Mouse (Mus musculus) forebrain, embryonic 14.5 days (tissue): ENCODE results near the gene Atad2b. TPM values are rescaled to one million over a fixed set of nuclear protein-coding genes. Genes with fewer than 3 reads are reported as not detected.

Experiments used
- ATAC-seq: fragments of 200-750 bp; cut with Nextera tagmentation; 2 replicates; pipeline ENCODE4 v1.8.0; 2017; ENCODE audit warnings: mild to moderate bottlenecking, moderate library complexity
- DNase-seq: peaks from one replicate; pipeline ENCODE4 v3.0.0-alpha.2; 2015; ENCODE audit warnings: low spot score
- H3K27ac ChIP-seq: fragments of 300-500 bp; sonication (generic); 2 replicates; pipeline ENCODE4 v1.5.1; 2014; ENCODE audit warnings: low read depth, mild to moderate bottlenecking, control low read depth, low read length, moderate library complexity
- H3K27me3 ChIP-seq: fragments of 300-500 bp; sonication (generic); replicated peaks from 2 replicates; pipeline ENCODE4 v1.6.1; 2014; ENCODE audit warnings: low read length, control low read depth, mixed read lengths; ENCODE audit not compliant: control insufficient read depth, insufficient read depth
- H3K36me3 ChIP-seq: fragments of 300-500 bp; sonication (generic); 2 replicates; pipeline ENCODE4 v1.6.1; 2014; ENCODE audit warnings: low read length, control low read depth; ENCODE audit not compliant: control insufficient read depth, insufficient read depth
- H3K4me1 ChIP-seq: fragments of 300-500 bp; sonication (generic); 2 replicates; pipeline ENCODE4 v1.6.1; 2014; ENCODE audit warnings: antibody characterized with exemption, low read length, control low read depth; ENCODE audit not compliant: control insufficient read depth, insufficient read depth
- H3K4me2 ChIP-seq: fragments of 300-500 bp; sonication (generic); 2 replicates; pipeline ENCODE4 v1.6.1; 2014; ENCODE audit warnings: mild to moderate bottlenecking, control low read depth, low read length
- H3K4me3 ChIP-seq: fragments of 300-500 bp; sonication (generic); 2 replicates; pipeline ENCODE4 v1.5.1; 2014; ENCODE audit warnings: low read depth, low read length, control low read depth
- H3K9ac ChIP-seq: fragments of 300-500 bp; sonication (generic); 2 replicates; pipeline ENCODE4 v1.6.1; 2014; ENCODE audit warnings: mild to moderate bottlenecking, low read length, control low read depth, moderate library complexity
- H3K9me3 ChIP-seq: fragments of 300-500 bp; sonication (generic); replicated peaks from 2 replicates; pipeline ENCODE4 v1.6.1; 2016; ENCODE audit warnings: low read length, control low read depth, mixed read lengths; ENCODE audit not compliant: control insufficient read depth
- WGBS: fragments of 180-500 bp; shearing (Covaris S2); extraction: QIAGEN DNeasy Blood & Tissue Kit; methylation state at CpG from one replicate; pipeline ENCODE4 v1.1.7; 2014; 5-methylcytosine and 5-hydroxymethylcytosine counted together
- polyA plus RNA-seq: library from polyadenylated mRNA; unstranded; fragments of >200 nt; fragmentation: Nextera tagmentation; extraction: Ambion mirVana; gene quantifications from 2 replicates; pipeline ENCODE4 v1.2.1, GENCODE M21; 2014

Gene Atad2b
- polyA plus RNA-seq, 1 experiment from 2014 or later, result 12.8 TPM

GRCm38 (mm10) chr12:5073191-5073590 is 156.0 kb downstream of the Atad2b start:
- Histone ChIP-seq H3K4me1 (no peaks in the 10 kb centered on the region), H3K27me3 (no peaks in the 10 kb centered on the region), H3K4me2 (no peak overlapping the region), H3K4me3 (no peak overlapping the region), H3K9me3 (no peaks in the 10 kb centered on the region), H3K36me3 (no peaks in the 10 kb centered on the region), H3K27ac (no peak overlapping the region), H3K9ac (no peak overlapping the region)
- DNase-seq, result no peak
- WGBS, result 88% methylated on average over 12 of the region's 12 CpGs
- ATAC-seq, result no peak

DNA sequence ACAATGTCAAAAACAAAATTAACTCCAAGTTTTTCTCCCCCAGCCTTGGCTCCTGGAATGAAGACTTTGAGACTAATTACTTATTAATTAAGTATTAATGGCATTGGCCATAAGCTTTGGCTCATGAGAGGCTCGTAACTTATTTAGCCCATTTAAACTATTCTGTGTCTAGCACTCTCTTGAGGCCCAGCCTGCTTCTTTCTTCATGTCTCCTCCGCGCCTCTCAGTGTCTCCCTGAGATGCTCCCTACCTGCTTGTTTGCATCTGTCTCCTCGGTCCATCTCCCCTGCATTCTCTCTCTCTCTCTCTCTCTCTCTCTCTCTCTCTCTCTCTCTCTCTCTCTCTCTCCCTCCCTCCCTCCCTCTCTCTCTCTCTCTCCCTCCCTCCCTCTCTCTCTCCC is 164.3 kb downstream of the Atad2b start:
- 85% methylated on average over 4 of the region's 4 CpGs for WGBS
- Histone ChIP-seq H3K27me3 (no peaks in the 10 kb centered on the region), H3K36me3 (peaks cover 36% of the 10 kb centered on the region), H3K9me3 (no peaks in the 10 kb centered on the region), H3K4me2 (no peak overlapping the region), H3K4me1 (no peaks in the 10 kb centered on the region), H3K27ac (no peak overlapping the region), H3K9ac (no peak overlapping the region), H3K4me3 (no peak overlapping the region)
- DNase-seq (no peak), ATAC-seq (no peak)

- no peak overlapping the region for H3K9ac ChIP-seq
- ATAC-seq (no peak), DNase-seq (no peak)
- 96% methylated on average over 5 of the region's 5 CpGs for WGBS
- no peaks in the 10 kb centered on the region for H3K9me3 ChIP-seq
- H3K4me2 ChIP-seq, result no peak overlapping the region
- H3K4me1 ChIP-seq, result peaks cover 20% of the 10 kb centered on the region
- no peak overlapping the region for H3K4me3 ChIP-seq
- no peaks in the 10 kb centered on the region for H3K27me3 ChIP-seq
- H3K27ac ChIP-seq, result no peak overlapping the region
- H3K36me3 ChIP-seq, result peaks cover 36% of the 10 kb centered on the region
These were observed 167.6 kb downstream of the Atad2b start for GRCm38 (mm10) chr12:5084714-5085113.

DNA sequence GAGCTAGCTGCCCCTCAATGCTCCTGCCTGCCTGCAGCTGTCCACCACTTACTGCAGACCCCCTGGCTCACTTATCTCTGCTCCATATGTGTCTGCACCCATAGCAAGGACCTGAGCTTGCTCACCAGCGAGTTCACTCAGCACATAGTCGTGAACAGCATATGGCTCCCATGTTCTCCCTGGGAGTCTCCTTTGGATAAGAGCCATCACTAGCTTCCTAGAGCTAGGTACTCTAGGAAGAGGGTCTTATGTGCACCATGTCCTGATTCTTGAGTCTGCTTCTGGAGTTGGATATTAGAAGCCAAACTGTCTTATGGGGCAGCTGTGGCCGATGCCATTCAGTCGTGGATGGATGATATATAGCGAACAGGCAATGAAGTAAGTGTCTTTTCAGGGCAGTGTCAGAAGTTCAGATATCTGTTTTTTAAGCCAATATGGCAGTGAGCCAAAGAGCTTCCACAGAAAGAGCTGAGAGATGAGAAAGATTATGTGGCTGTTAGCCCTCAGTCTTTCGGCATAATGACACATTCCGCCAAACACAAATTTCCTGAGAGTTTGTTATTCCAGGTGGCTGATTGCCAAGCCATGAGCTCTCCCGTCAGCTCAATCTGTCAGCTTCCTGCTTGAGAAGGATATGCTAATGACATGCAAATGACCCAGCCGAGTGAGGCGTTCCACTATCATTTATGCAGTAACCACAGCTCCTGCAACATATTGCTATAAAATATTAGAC is 170.8 kb downstream of the Atad2b start:
- no peak overlapping the region; the same call in 1 of the 2 replicates for H3K4me2 ChIP-seq
- H3K4me1 ChIP-seq, result peaks cover 23% of the 10 kb centered on the region
- DNase-seq (peak; percentile 98), ATAC-seq (peak; percentile 93)
- no peaks in the 10 kb centered on the region for H3K9me3 ChIP-seq
- no peak overlapping the region for H3K9ac ChIP-seq
- no peak overlapping the region for H3K4me3 ChIP-seq
- H3K36me3 ChIP-seq, result peaks cover 39% of the 10 kb centered on the region
- H3K27me3 ChIP-seq, result no peaks in the 10 kb centered on the region
- H3K27ac ChIP-seq, result peak overlapping the region; percentile 78
- WGBS, result 15% methylated on average over 10 of the region's 10 CpGs

DNA sequence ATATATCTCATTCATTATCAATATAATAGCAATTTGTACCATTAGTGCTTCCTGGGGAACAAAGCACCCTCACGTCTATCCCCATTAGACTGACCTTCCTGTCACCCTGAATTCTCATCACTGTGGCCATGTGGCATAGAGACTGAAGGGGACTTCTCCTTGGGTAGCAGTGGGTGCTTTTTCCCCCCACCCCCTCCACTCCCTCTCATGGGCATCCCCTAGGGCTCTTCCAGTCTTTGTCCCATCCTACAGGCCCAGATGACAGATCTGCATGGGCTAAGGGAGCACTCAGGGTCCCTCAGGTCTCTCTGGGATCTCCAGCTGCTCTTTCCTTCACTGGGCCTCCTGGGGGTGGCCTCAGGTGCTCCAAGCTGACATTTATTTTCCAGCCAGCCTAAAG is 171.5 kb downstream of the Atad2b start:
- Histone ChIP-seq H3K36me3 (peaks cover 39% of the 10 kb centered on the region), H3K9me3 (no peaks in the 10 kb centered on the region), H3K27me3 (no peaks in the 10 kb centered on the region), H3K4me1 (peaks cover 23% of the 10 kb centered on the region), H3K27ac (peak overlapping the region; percentile 84), H3K9ac (no peak overlapping the region), H3K4me3 (no peak overlapping the region), H3K4me2 (no peak overlapping the region)
- 5% methylated on average over 1 of the region's 1 CpGs for WGBS
- ATAC-seq, result peak; percentile 51
- DNase-seq, result peak; percentile 46

Other genes with a start within 250 kb of the Atad2b start
- 0.13 and 0.53 TPM in 2 replicates for gene Fam228a, start 178.9 kb upstream of the Atad2b start, polyA plus RNA-seq
- gene Pfn4, start 148.3 kb upstream of the Atad2b start, polyA plus RNA-seq, result 10.7 and 11.8 TPM in 2 replicates
- gene Fam228b, start 148.1 kb upstream of the Atad2b start, polyA plus RNA-seq, result 4.1 and 5.5 TPM in 2 replicates
- gene Sf3b6, start 99.8 kb upstream of the Atad2b start, polyA plus RNA-seq, result 362 and 405 TPM in 2 replicates
- gene Fkbp1b, start 75.8 kb upstream of the Atad2b start, polyA plus RNA-seq, result 26.8 and 28.2 TPM in 2 replicates
- gene Wdcp, start 74.0 kb upstream of the Atad2b start, polyA plus RNA-seq, result 12.2 and 12.7 TPM in 2 replicates
- gene Mfsd2b, start 43.0 kb upstream of the Atad2b start, polyA plus RNA-seq, result 0.59 and 0.83 TPM in 2 replicates
- 32.4 and 37.2 TPM in 2 replicates for gene Ubxn2a, start 9.6 kb upstream of the Atad2b start, polyA plus RNA-seq